Mouse (Mus musculus) liver, adult 2 months (tissue): ENCODE measurements at regions not wholly inside any gene's neighbourhood (a gene's known extent, or its start where the extent isn't known, plus 50 kb on each side); places are given as distances from the start of the nearest gene placed in this dataset.

Source experiments
- CTCF ChIP-seq: fragments of 200-500 bp; IDR thresholded peaks from 2 replicates; pipeline ENCODE4 v1.5.1; 2011; ENCODE audit warnings: low read depth, low read length, control low read depth
- POLR2A ChIP-seq: fragments of 200-500 bp; IDR thresholded peaks from 2 replicates; pipeline ENCODE4 v1.6.1; 2011; ENCODE audit warnings: low read length, control low read depth; ENCODE audit not compliant: insufficient read depth; ENCODE audit errors: extremely low read depth

GRCm38 (mm10) chr9:23012130-23012529 is 210.7 kb upstream of the Bmper start:
- TF ChIP-seq POLR2A (no peak), CTCF (no peak)
